Mouse (Mus musculus) brain, embryonic 18.5 days (tissue): ENCODE measurements around the gene Kank4.
"Not testable (repeated sequence)": the region's sequence is repeated elsewhere in the genome, so short reads cannot be mapped to it uniquely, and the experiment has no call there.

Experiments
- DNase-seq: peaks from one replicate; pipeline ENCODE4 v3.0.0-alpha.2; 2012; ENCODE audit warnings: low read depth, low spot score

Kank4 gene

DNA sequence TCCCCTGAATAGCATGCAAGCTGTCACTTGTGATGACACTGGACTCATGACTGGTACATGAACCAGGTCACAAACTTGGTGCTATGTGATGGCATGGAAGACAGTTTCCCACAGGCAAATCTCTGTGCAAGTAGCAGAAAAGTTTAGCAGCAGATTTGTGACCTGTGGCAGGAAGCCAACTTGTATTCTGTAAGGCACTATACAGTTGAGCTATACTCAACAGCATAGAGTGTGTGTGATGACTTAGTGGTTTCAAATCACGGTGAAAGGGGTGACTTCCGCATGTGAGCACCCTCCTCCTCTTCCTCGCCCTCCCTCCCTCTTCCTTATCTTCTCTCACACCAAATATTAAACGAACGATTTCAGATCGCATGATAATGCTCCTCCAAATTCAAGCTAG lies 39.9 kb downstream of the Kank4 start:
- DNase-seq, result no peak

DNA sequence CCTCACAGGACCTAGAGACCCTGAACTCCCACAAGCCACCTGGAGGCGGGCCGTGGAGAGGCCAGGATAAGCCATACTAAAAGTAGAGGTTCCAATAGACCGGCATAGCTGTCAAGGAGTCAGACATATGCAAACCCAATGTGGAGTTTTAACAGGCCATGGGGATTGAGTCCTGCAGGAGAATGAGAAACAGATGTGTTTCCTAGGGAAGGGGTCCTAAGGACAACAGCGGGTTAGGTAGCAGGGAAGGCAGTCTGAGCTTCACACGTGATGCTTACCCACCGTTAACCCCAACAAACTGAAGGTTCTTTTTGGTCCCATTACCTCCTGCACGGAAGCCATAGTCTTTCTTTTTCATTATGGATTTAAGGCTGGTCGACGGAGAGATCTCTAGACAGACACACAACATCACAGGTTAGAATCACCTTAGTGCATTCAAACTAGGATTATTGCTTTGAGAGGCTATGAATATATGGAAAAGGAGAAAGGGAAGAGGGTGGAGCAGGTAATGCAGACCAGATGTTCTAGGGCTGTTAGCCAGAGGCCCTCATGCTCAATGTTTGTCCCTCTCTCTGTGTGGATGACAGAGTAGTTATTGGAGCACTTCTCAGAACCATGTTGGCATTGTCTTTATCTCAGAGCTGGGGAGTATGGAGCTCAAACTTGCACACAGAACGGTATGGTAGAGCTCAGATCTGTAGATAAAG lies 40.5 kb downstream of the Kank4 start:
- no peak for DNase-seq

GRCm38 (mm10) chr4:98773785-98774184 lies 43.6 kb downstream of the Kank4 start:
- DNase-seq, result no peak

DNA sequence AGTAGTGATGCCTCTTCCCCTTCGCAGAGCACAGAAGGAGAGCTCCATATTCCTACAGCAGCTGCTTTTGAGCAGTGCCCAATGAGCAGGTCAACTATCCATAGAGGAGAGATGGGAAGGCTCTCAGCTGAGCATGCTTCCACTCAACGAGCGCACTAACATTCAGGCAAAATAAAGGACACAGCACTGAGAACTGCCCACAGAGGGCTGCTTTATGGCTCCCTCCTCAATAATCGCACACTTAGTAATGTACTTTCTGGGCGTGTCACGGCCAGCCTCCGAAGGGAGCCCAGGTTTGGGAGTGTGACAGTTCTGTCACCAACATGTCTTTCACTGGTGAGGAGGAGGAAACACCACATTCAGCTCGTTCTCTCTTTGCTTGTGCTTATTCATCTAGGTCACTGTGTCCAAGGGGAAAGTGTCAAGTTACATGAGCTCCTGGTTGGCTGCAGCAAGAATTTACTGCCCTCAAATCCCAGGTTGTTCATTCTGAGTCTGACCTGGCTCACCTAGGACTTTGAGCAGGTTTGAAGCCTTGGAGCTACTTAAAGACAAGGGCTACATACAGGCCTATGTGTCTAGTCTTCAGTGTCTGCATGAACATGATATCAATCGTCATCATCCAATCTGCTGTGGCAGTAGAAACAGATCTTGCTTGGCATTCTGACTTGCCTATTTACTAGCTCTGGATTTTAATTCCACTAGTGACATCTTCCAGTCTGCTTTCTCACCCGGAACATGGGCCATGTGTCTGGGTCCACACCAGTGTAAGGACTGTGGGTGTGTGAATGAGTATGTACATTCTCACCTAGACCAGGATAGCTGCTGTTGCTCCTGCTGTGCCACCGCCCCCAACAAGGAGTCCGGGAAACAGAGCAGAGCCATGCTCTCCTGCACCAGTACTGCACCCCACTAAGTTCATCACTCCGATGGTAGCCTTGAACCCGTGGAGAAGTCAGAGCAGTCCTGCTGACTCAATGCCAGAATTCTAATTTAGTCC lies 49.9 kb downstream of the Kank4 start:
- DNase-seq, result no peak

DNA sequence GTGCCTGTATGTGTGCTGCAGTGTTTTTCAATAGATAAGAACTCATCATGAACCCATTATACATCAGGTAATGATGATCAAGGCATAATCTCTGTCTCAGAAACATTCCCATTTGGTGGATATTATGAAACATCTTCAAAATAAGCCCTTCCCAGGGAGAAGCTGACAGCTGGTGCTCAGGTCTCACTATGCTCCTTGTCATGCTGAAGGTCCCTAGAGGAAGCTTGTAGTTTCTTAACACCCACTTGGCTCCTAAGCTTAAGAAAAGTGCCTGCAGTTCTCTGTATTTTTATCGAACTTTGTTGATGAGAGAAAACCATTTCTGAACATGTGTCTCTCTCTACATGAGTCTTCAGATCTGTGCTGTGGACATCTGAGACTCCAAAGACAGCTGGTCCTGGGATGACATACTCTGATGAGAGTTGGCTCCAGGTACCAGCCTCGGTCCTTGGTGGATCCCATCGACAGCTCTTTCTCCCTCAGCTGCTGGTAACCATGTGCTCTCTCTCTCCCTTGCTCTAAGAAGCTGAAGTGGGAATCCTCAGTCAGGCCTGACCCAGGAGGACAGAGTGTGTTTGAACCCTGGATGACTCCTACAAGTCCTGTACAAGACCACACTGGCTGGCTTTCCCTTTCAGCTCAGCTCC lies 58.3 kb downstream of the Kank4 start:
- no peak for DNase-seq

- no peak for DNase-seq
These were observed 59.1 kb downstream of the Kank4 start for GRCm38 (mm10) chr4:98758012-98758821.

DNA sequence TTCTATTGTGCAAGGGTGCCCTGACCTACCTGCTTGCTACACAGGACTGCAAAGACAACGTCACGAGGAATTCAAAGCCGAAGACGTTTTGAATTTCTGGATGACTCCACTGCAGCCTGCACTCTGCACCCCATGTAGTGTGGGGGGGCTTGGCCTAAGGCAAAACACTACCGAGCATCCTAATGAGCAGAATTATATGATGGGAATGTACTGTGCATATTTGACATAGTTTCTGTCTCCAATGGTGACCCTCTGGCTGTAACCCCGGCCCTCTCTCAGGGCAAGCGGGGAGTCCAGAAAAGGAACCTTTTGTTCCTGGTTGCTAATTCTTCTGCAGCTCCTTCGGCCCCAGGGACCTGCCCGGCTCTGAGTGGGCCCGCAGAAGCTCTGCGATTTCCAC lies 61.2 kb downstream of the Kank4 start:
- no peak for DNase-seq

DNA sequence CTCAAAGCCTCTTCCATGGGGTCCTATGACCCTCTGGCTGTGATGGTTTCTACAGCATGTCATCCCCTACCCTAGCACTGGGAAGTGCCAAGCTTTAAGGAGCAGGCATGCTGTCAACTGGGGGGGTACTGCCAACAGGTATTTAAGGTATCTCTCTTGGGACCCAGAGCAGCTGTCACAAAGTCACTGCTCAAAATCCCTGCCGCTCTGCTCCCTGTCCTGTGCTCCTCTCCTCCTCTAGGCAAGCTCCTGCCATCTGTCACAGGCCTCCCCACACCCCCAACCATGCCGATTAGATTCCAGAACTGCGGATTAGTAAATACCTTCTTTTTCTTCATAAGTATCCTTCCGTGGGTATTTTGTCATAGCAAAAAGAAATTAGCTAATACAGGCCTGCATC lies 62.9 kb downstream of the Kank4 start:
- DNase-seq, result no peak

- DNase-seq, result no peak
These were observed 73.5 kb downstream of the Kank4 start for GRCm38 (mm10) chr4:98743906-98744210.

- no peak for DNase-seq
These were observed 74.0 kb downstream of the Kank4 start for GRCm38 (mm10) chr4:98743209-98743905.

DNA sequence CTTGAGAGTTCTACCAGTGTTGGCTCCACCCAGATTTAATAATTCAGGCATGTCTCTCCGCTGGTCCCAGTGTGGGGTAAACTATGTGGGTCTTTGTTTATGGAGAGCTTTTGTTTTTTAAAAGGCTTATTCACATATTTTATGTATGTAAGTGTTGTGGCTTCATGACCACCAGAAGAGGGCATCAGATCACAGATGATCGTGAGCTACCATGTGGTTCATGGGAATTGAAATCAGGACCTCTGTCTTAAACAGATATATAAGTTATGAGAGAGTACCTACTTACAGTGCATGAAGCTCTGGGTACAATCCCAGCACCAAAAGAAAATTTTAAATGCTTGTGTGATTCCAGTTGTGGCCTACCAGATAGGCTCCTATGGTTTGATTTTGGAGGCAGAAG lies 77.6 kb downstream of the Kank4 start:
- DNase-seq, result no peak

GRCm38 (mm10) chr4:98733660-98734059 lies 83.7 kb downstream of the Kank4 start:
- no peak for DNase-seq

- DNase-seq, result no peak
These were observed 88.6 kb downstream of the Kank4 start for GRCm38 (mm10) chr4:98728716-98729115.

DNA sequence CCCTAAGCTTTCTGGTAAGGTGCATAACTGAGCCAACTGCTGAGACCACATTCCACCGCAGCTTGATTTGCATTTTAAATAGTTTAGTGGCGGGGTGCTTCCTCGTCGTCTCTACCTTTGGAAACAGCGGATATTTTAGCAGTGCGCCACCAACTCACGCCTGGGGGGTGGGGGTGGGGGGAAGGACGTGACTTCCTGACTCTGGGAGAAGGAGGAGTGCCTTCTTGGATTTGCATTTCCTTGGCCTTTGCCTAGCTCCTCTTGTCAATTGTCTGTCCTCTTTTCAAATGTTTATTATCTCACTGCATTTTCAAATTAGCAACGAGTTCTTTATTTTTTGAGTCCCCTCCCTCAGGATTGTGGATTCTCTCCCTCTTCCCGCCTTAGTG lies 89.4 kb downstream of the Kank4 start:
- DNase-seq, result no peak

DNA sequence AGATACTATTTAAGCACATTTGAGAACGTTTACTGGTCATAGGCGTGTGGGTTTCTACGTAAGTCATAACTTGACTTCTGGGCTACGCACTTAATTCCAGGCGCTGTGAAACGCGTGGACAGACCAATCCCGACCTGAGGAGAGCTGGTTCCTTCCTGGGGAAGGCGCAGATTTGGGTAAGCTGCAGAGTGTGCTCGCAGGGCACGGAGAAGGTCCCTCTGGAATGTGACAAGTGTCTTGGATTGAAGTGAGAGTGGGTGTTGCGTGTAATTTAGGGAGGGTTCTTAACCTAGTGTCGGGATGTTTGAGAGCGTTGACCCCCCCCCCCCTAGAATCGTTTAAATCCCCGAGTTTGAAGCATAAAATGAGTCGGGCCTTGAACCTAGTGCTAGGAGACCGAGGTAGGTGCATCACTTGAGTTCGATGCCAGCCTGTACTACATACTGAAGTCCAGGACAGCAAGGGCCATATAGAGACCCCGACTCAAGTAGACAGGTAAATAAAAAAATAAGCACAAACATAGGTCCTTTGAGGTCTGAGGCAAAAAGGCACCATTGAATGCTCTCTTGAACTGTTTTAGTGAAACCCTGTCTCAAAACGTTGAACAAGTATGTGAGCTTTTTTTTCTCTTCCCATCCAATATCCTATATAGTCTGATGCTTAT lies 89.9 kb downstream of the Kank4 start:
- DNase-seq, result no peak

DNA sequence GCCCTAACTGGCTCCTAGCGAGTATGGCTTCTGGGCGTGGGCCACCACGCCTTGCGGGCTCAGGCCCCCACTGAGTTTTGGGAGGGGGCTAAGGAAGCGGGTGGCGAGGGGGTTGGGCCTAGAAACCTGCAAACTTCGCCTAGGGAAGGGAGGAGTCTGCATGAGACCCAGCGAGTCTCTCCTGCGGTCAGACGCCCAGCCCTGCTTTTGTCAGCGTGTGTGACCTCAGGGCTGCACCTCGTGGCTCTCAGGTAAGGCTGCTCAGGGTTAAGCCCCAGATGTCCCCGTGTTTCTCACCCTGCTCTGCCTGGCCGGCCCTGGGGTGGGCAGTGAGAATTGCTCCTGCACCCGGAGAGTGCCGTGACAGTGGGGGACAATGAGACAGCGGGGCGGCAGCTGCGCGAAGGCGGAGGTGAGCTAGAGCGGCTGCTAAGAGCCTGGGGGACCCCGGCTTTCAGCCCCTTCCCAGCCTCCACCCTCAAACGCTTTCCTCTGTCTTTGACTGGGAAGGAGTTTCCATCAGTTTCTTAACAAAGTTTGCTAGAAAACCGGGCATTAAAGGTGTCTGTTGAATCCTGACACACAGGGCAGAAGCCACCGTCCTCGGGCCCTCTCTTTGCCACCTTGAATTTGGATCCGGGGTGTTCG lies 90.6 kb downstream of the Kank4 start, which contains the start of gene L1td1:
TSS of gene L1td1 (plus strand) at position 145 of the 648 bp plus-strand sequence.
- no peak for DNase-seq

DNA sequence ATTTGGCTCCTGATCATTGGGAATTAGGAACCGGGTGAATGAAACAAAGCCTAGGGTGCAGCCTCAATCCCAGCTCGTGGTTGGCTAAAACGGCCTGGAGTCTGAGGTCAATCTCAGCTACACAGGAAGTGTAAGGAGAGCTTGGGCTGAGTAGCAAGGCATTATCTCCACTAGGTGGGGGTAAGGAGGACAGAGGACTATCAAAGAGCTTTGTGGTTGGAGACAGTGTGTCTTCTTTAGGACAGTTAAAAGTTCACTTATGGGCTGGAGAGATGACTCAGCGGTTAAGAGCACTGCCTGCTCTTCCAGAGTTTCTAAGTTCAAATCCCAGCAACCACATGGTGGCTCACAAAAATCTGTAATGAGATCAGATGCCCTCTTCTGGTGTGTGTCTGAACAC lies 91.9 kb downstream of the Kank4 start:
- no peak for DNase-seq

- not testable (repeated sequence) for DNase-seq
These were observed 92.7 kb downstream of the Kank4 start for GRCm38 (mm10) chr4:98724682-98725081.

DNA sequence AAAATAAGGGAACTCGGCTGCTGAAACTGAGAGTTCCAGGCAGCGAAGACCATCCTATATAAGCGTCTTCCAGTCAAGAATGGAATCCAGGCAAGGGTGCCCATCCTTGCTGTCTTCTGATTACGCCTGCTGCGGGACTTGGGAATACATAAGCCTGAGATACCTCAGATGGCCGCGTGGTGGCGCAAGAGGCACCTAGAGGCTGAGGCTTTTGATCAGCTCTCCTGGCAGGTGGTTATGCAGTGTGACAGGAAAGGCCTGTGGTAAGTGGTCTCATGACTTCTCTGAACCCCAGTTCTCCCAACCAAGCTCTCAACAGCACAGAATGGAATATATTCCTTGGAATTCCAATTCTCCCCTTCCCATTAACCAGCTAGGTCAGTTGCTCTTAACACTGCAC lies 94.9 kb downstream of the Kank4 start:
- DNase-seq, result no peak

- DNase-seq, result no peak
These were observed 98.8 kb downstream of the Kank4 start for GRCm38 (mm10) chr4:98718547-98718917.
